Mouse (Mus musculus): ENCODE measurements around the gene Pitpnm1. TPM values are rescaled to one million over a fixed set of nuclear protein-coding genes. Genes with fewer than 3 reads are reported as not detected.
A peak's percentile ranks its signal among the peaks of the same experiment; 100 is the strongest.
"Not testable (repeated sequence)": the region's sequence is repeated elsewhere in the genome, so short reads cannot be mapped to it uniquely, and the experiment has no call there.

Gene Pitpnm1
- total RNA-seq, 2 experiments from 2014 or later = 16.1 to 21.2 TPM

DNA sequence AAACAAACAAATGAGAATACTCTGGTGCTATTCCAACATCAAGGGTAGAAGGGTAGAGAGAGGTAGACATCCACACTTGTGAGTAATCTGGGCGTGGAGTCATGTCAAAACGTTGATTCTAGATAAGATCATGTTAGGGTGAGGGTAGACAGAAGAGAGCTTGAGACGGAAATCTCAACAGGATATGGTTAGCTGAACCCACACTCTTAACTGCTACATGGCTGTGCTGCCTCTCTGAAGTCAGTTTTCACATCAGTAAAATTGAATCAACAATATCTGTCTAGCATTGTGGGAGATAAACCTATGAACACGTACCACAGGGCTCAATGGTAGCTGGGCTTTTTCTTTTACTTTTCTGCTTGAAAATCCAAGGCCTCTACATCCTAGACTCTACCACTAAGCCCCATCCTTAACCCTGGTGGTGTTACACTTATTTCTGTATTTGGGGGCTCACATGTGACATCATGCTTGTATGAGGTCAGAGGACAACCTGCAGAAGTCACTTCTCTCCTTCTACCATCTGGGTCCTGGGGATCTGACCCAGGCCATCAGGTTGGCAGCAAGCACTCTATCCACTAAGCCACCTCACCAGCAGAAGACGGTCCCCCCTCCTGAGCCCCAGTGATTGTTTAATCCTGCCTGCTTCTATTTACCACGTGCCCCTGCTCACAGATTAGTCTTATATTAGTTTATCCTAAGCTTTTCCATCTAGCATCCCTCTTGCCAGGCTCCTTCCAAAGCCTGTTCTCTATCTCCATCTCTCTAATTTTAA lies 20.1 kb downstream of the Pitpnm1 start:
- no peak for DNase-seq

DNA sequence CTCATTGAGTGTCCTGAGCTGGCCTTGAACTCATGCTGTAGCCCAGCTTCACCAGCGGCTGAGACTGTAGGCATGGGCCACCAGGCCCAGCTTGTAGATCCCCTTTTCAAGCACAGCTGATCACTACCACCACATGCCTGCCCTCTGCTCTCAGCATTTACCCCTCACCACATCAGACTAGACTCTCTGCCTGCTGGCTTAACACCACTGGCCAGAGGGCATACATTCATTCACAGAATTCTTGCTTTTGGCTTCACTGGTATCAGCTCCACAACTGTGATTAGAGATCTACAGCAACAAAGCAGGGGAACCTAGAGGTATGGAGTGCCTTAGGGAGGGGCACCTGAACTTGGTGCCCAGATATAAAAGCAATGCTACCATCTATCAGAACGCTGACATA lies 20.7 kb downstream of the Pitpnm1 start:
- DNase-seq = no peak

GRCm38 (mm10) chr19:4121097-4121805 lies 21.5 kb downstream of the Pitpnm1 start:
- peak; percentile 99 to 100 for DNase-seq

DNA sequence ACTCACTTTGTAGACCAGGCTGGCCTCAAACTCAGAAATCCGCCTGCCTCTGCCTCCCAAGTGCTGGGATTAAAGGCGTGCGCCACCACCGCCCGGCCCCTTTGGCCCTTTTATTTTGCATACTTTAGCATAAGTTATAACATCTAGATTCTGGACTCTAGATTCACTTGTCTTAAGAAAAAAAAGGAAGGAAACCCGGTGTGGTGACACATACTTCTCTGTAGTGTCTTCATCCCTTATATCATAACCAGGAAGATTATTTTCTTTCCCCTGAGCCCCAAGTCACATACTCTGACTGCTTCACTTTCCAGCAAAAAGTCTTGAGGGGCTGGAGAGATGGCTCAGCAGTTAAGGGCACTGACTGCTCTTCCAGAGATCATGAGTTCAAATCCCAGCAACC lies 22.1 kb downstream of the Pitpnm1 start:
- not testable (repeated sequence) for DNase-seq

DNA sequence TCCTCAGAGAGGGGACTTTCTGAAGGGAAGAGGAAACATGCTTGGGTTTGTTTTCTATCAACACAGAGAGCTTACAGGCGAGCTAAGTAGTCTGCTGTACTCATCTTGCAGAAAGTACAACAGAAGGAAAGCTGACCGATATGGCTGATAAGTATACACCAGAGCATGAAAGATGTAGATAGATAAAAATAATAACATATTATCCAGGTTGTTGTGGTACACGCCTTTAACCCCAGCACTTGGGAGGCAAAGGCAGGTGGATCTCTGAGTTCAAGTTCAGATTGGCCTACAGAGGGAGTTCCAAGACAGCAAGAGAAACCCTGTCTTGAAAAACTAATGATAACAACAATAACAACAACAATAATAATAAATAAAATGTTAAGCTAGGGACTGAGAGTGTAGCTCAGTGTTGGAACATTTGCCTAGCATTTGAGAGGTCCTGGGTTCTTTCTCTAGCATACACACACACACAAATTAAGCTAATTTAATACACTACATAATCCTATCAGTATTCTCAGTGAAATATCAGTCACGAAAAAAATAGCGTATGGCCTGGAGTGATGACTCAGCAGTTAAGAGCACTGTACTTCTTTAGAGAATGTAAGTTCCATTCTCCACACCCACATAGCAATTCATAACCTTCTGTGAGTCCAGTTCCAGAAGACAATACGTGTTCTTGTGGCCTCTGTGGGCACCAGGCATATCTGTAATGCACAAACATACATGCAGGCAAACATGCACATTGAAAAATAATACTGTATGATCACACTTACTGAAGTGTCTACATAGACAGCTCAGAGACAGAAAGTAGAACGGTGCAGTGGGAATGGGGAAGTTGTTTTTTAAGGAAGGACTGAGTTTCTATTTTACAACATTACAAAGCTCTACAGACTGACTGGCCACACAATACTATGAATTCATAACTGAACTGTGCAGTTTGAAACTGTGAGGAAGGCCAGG lies 22.9 kb downstream of the Pitpnm1 start:
- no peak for DNase-seq

DNA sequence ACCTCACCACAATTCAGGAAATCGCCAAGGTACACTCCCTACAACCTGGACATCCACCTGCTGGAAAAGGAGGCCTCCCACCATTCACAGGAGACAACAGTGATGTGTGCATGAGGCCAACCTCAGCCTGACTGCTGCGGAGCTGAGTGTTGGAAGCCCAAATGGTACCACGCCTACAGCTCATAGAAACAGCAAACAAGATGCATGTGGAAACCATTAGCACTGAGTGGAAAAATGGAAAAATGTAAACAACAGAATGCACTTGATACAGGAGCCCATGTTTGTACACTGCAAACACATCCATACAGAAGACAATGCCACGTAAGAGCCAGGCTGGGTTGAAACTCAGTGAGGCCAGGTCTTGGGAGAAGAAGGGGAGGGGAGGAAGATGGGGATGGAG lies 24.6 kb downstream of the Pitpnm1 start:
- DNase-seq = no peak

DNA sequence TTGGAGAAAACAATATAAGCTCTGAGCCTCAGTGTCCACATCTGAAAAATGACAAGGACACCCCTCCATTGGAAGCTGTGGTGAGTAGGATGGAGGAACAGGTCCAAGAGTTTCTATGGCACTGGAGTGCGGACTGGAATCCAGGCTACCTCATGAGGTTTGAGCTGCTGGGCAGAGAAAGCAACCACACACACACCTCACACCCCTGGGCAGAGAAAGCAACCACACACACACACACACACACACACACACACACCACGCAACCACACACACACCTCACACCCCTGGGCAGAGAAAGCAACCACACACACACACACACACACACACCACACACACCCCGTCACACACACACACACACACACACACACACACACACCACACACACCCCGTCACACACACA lies 25.5 kb downstream of the Pitpnm1 start:
- DNase-seq = peak in 1 of 2 experiments; percentile 44

- DNase-seq = peak; percentile 98 to 99
Observed at GRCm38 (mm10) chr19:4125741-4126696, 26.2 kb downstream of the Pitpnm1 start, which contains the start of gene Aip. Aip (minus strand) TSS chr19:4125858.

DNA sequence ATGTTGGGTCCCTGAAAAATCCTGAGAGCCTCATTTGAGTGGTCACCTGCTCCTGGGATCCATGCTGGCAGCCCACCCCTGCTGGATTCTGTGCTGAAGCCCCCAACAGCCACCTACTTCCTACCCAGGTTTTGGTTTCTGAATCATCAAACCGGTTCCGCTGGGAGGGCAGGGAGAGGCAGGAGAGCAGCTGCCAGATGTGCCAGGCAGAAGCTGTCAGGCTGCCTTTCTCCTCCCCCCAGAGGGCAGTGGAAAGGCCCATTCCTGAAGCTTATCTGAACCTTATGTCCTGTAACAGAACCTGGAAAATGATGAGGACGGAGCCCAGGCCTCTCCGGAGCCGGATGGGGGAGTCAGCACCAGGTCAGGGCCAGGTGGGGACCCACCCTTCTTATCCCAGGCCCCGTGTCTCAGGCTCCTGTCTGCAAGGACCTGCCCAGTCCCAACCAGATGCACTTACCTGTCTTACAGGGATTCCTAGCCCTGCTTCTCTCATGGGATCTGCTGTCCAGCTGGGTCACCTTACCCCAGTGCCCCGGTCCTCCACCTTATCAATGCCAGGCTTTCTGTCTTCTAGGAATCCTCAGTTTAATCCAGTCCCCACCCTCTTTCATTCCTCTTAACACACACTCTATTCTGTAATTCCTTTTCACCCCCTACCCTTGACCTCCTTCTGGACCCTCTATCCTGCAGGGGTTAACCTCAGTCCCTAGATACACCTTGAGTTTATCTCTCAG lies 27.1 kb downstream of the Pitpnm1 start:
- DNase-seq = no peak

GRCm38 (mm10) chr19:4129462-4129861 lies 29.7 kb downstream of the Pitpnm1 start:
- DNase-seq = no peak

- no peak for DNase-seq
Observed at GRCm38 (mm10) chr19:4130106-4130505, 30.3 kb downstream of the Pitpnm1 start.

GRCm38 (mm10) chr19:4131075-4131474 lies 31.3 kb downstream of the Pitpnm1 start:
- DNase-seq = no peak

DNA sequence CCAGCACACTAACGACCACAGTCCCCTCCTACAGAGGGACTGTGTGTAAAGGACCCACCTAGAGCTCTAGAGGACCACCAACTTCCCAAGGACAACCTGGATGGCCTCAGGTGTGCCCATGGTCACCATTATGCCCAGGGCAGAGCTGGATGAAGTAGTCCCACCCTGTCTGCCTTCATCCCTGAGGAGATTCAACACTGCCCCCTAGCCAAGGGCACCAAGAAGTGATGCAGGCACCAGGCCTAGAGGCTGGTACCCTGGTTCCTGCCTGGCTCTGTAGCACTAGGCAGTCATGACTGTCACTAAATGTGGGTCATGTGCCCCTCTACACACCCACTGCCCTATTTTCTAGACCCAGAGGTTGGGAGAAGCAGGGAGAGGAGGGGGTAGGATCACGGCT lies 32.0 kb downstream of the Pitpnm1 start:
- no peak for DNase-seq

DNA sequence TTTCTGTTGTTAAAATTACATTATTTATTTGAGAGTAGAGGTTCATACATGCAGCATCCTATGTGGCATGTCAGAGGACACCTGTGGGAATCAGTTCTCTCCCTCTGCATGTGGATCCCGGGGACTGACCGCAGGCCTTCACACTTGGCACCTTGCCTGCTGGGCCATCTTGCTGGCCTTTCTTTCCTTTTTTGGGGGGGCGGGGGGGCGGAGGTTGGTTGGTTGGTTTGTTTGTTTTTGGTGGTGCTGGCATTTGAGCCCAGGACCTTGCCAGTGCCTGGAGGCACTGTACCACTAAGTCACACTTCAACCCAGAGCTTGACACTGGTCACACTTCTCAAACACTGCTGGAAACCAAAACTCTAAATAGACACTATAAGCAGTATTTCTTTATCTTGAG lies 34.6 kb downstream of the Pitpnm1 start:
- no peak for DNase-seq

- DNase-seq = not testable (repeated sequence)
Observed at GRCm38 (mm10) chr19:4135229-4135962, 35.6 kb downstream of the Pitpnm1 start.

- DNase-seq = not testable (repeated sequence)
Observed at GRCm38 (mm10) chr19:4135963-4136345, 36.2 kb downstream of the Pitpnm1 start.

GRCm38 (mm10) chr19:4136463-4136862 lies 36.7 kb downstream of the Pitpnm1 start:
- no peak for DNase-seq

DNA sequence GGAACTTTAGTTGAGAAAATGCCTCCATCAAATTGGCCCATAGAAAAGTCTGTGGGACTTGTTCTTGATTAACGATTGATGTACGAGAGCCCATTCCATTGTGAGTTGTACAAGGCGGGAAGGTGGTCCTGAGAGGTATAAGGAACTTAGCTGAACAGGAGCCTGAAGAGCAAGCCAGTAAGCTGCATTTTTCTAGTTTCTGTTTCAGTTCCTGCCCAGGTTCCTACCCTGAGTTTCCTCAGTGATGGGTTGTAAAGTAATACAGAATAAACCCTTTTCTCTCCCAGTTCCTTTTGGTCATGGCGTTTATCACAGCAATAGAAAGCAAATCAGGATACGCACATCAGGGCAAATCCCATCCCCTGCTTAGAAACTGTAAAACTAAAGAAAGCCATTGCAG lies 38.1 kb downstream of the Pitpnm1 start:
- no peak for DNase-seq

- DNase-seq = no peak
Observed at GRCm38 (mm10) chr19:4139446-4139845, 39.6 kb downstream of the Pitpnm1 start, which contains the start of gene Gpr152. Gpr152 (plus strand) TSS chr19:4139787.

- no peak for DNase-seq
Observed at GRCm38 (mm10) chr19:4140147-4140546, 40.3 kb downstream of the Pitpnm1 start.
